Mouse (Mus musculus) embryonic facial prominence, embryonic 11.5 days (tissue): Measurements from ENCODE around the gene Stxbp5l. TPM values are rescaled to one million over a fixed set of nuclear protein-coding genes. Genes with fewer than 3 reads are reported as not detected.
A peak's percentile ranks its signal among the peaks of the same experiment; 100 is the strongest.
"Not testable (repeated sequence)": the region's sequence is repeated elsewhere in the genome, so short reads cannot be mapped to it uniquely, and the experiment has no call there.

ENCODE experiments used
- ATAC-seq: fragments of 200-750 bp; cut with Nextera tagmentation; replicated peaks from 2 replicates; pipeline ENCODE4 v1.8.0; 2017; ENCODE audit warnings: low read depth; ENCODE audit not compliant: insufficient number of reproducible peaks, low FRiP score, low TSS enrichment
- DNase-seq: peaks from one replicate; pipeline ENCODE4 v3.0.0-alpha.2; 2015; ENCODE audit warnings: low spot score
- H3K27ac ChIP-seq: fragments of 300-500 bp; sonication (generic); replicated peaks from 2 replicates; pipeline ENCODE4 v1.5.1; 2014; ENCODE audit warnings: mild to moderate bottlenecking, low read depth, low read length, control low read depth
- H3K27me3 ChIP-seq: fragments of 300-500 bp; sonication (generic); 2 replicates; pipeline ENCODE4 v1.6.1; 2014; ENCODE audit warnings: mild to moderate bottlenecking, low read length, moderate library complexity, mixed read lengths; ENCODE audit not compliant: control insufficient read depth, insufficient read depth
- H3K36me3 ChIP-seq: fragments of 300-500 bp; sonication (generic); replicated peaks from 2 replicates; pipeline ENCODE4 v1.6.1; 2014; ENCODE audit warnings: low read depth, mild to moderate bottlenecking, low read length, moderate library complexity, mixed read lengths; ENCODE audit not compliant: control insufficient read depth, insufficient read depth
- H3K4me1 ChIP-seq: fragments of 300-500 bp; sonication (generic); 2 replicates; pipeline ENCODE4 v1.6.1; 2014; ENCODE audit warnings: low read length, mixed read lengths; ENCODE audit not compliant: control insufficient read depth, insufficient read depth
- H3K4me2 ChIP-seq: fragments of 300-500 bp; sonication (generic); 2 replicates; pipeline ENCODE4 v1.6.1; 2014; ENCODE audit warnings: low read depth, mild to moderate bottlenecking, control low read depth, low read length, moderate library complexity
- H3K4me3 ChIP-seq: fragments of 300-500 bp; sonication (generic); 2 replicates; pipeline ENCODE4 v1.5.1; 2014; ENCODE audit warnings: low read depth, low read length, control low read depth
- H3K9ac ChIP-seq: fragments of 300-500 bp; sonication (generic); replicated peaks from 2 replicates; pipeline ENCODE4 v1.6.1; 2014; ENCODE audit warnings: mild to moderate bottlenecking, control low read depth, low read length
- H3K9me3 ChIP-seq: fragments of 300-500 bp; sonication (generic); replicated peaks from 2 replicates; pipeline ENCODE4 v1.6.1; 2016; ENCODE audit warnings: mild to moderate bottlenecking, low read length, inconsistent platforms, mixed read lengths; ENCODE audit not compliant: control insufficient read depth
- WGBS: fragments of 180-500 bp; shearing (Covaris S2); extraction: QIAGEN DNeasy Blood & Tissue Kit; methylation state at CpG from one replicate; pipeline ENCODE4 v1.1.7; 2014; 5-methylcytosine and 5-hydroxymethylcytosine counted together
- polyA plus RNA-seq: library from polyadenylated mRNA; unstranded; fragments of >200 nt; fragmentation: Nextera tagmentation; extraction: Ambion mirVana; gene quantifications from 2 replicates; pipeline ENCODE4 v1.2.1, GENCODE M21; 2014

Stxbp5l gene
- polyA plus RNA-seq, 1 experiment from 2014 or later: 0.31 TPM

GRCm38 (mm10) chr16:37273681-37274080 is 111.1 kb downstream of the Stxbp5l start:
- Histone ChIP-seq H3K4me1 (no peaks in the 10 kb centered on the region), H3K4me2 (no peak overlapping the region), H3K27me3 (no peaks in the 10 kb centered on the region), H3K27ac (no peak overlapping the region), H3K9ac (no peak overlapping the region), H3K36me3 (no peaks in the 10 kb centered on the region), H3K4me3 (no peak overlapping the region), H3K9me3 (no peaks in the 10 kb centered on the region)
- ATAC-seq: no peak
- DNase-seq: no peak

- ATAC-seq (no peak), DNase-seq (no peak)
- Histone ChIP-seq H3K36me3 (no peaks in the 10 kb centered on the region), H3K9ac (no peak overlapping the region), H3K4me2 (no peak overlapping the region), H3K9me3 (no peaks in the 10 kb centered on the region), H3K4me3 (no peak overlapping the region), H3K4me1 (no peaks in the 10 kb centered on the region), H3K27me3 (no peaks in the 10 kb centered on the region), H3K27ac (no peak overlapping the region)
- 58% methylated on average over 3 of the region's 3 CpGs for WGBS
Observed at GRCm38 (mm10) chr16:37261678-37262077, 123.1 kb downstream of the Stxbp5l start.

- no peak overlapping the region for H3K4me2 ChIP-seq
- H3K27me3 ChIP-seq: no peaks in the 10 kb centered on the region
- no peak overlapping the region for H3K4me3 ChIP-seq
- no peaks in the 10 kb centered on the region for H3K36me3 ChIP-seq
- ATAC-seq (no peak), DNase-seq (no peak)
- no peak overlapping the region for H3K27ac ChIP-seq
- H3K4me1 ChIP-seq: no peaks in the 10 kb centered on the region
- H3K9ac ChIP-seq: no peak overlapping the region
- H3K9me3 ChIP-seq: no peaks in the 10 kb centered on the region
- 86% methylated on average over 1 of the region's 1 CpGs for WGBS
Observed at GRCm38 (mm10) chr16:37219151-37219550, 165.6 kb downstream of the Stxbp5l start.

- Histone ChIP-seq H3K4me3 (no peak overlapping the region), H3K27ac (no peak overlapping the region), H3K9me3 (no peaks in the 10 kb centered on the region), H3K9ac (no peak overlapping the region), H3K4me2 (no peak overlapping the region), H3K4me1 (no peaks in the 10 kb centered on the region), H3K27me3 (no peaks in the 10 kb centered on the region), H3K36me3 (no peaks in the 10 kb centered on the region)
- DNase-seq (no peak), ATAC-seq (no peak)
Observed at GRCm38 (mm10) chr16:37208783-37209182, 176.0 kb downstream of the Stxbp5l start.

- H3K36me3 ChIP-seq: no peaks in the 10 kb centered on the region
- no peak overlapping the region for H3K9ac ChIP-seq
- no peak overlapping the region for H3K27ac ChIP-seq
- H3K4me1 ChIP-seq: no peaks in the 10 kb centered on the region
- no peaks in the 10 kb centered on the region for H3K9me3 ChIP-seq
- ATAC-seq: no peak
- no peaks in the 10 kb centered on the region for H3K27me3 ChIP-seq
- H3K4me3 ChIP-seq: no peak overlapping the region
- no peak overlapping the region for H3K4me2 ChIP-seq
- no peak for DNase-seq
Observed at GRCm38 (mm10) chr16:37194152-37194551, 190.6 kb downstream of the Stxbp5l start.

GRCm38 (mm10) chr16:37125190-37125589 is 259.6 kb downstream of the Stxbp5l start:
- not testable (repeated sequence) for H3K4me2 ChIP-seq, H3K27ac ChIP-seq, DNase-seq, ATAC-seq, H3K4me3 ChIP-seq, H3K36me3 ChIP-seq, H3K4me1 ChIP-seq, H3K9ac ChIP-seq, H3K27me3 ChIP-seq, H3K9me3 ChIP-seq
- WGBS: 87% methylated on average over 1 of the region's 1 CpGs

GRCm38 (mm10) chr16:37109285-37109684 is 275.5 kb downstream of the Stxbp5l start:
- Histone ChIP-seq H3K9ac (no peak overlapping the region), H3K27ac (no peak overlapping the region), H3K36me3 (no peaks in the 10 kb centered on the region), H3K9me3 (no peaks in the 10 kb centered on the region), H3K4me3 (no peak overlapping the region), H3K4me1 (no peaks in the 10 kb centered on the region), H3K4me2 (no peak overlapping the region), H3K27me3 (no peaks in the 10 kb centered on the region)
- DNase-seq (peak; percentile 84), ATAC-seq (peak; percentile 62; the same call in 1 of the 2 replicates)
- WGBS: 33% methylated on average over 3 of the region's 3 CpGs

GRCm38 (mm10) chr16:37108763-37109162 is 276.0 kb downstream of the Stxbp5l start:
- 30% methylated on average over 5 of the region's 5 CpGs for WGBS
- DNase-seq (no peak), ATAC-seq (no peak)
- Histone ChIP-seq H3K36me3 (no peaks in the 10 kb centered on the region), H3K27ac (no peak overlapping the region), H3K27me3 (no peaks in the 10 kb centered on the region), H3K4me3 (no peak overlapping the region), H3K9ac (no peak overlapping the region), H3K9me3 (no peaks in the 10 kb centered on the region), H3K4me2 (no peak overlapping the region), H3K4me1 (no peaks in the 10 kb centered on the region)
